Mouse (Mus musculus) neutrophil, adult 5-6 weeks (primary cell): ENCODE data around the gene Oxct2b. TPM values are rescaled to one million over a fixed set of nuclear protein-coding genes. Genes with fewer than 3 reads are reported as not detected.

ENCODE experiments used
- total RNA-seq: library from RNA; stranded (forward); fragments of 200-1000 nt; gene quantifications from 2 replicates; pipeline ENCODE4 v1.2.3, GENCODE M21; 2017

Gene Oxct2b
- total RNA-seq, 1 experiment from 2014 or later = not detected

Other genes starting within 250 kb of the Oxct2b start
- gene Cap1, start 230.2 kb upstream of the Oxct2b start, total RNA-seq = 707 and 737 TPM in 2 replicates
- gene Mfsd2a, start 155.1 kb upstream of the Oxct2b start, total RNA-seq = 0.58 and 0.86 TPM in 2 replicates
- gene Mycl, start 120.6 kb upstream of the Oxct2b start, total RNA-seq = 0.37 and 0.70 TPM in 2 replicates
- gene Trit1, start 99.7 kb upstream of the Oxct2b start, total RNA-seq = 23.5 and 35.2 TPM in 2 replicates
- not detected in 2 replicates for gene Bmp8b, start 11.1 kb upstream of the Oxct2b start, total RNA-seq
- gene Ppie, start 23.7 kb downstream of the Oxct2b start, total RNA-seq = 18.6 and 22.6 TPM in 2 replicates
- gene Hpcal4, start 67.0 kb downstream of the Oxct2b start, total RNA-seq = not detected in 2 replicates
- not detected in 2 replicates for gene Nt5c1a, start 85.2 kb downstream of the Oxct2b start, total RNA-seq
- not detected in 2 replicates for gene Heyl, start 117.3 kb downstream of the Oxct2b start, total RNA-seq
- 34.4 and 40.0 TPM in 2 replicates for gene Pabpc4, start 146.1 kb downstream of the Oxct2b start, total RNA-seq
- gene Oxct2a, start 207.4 kb downstream of the Oxct2b start, total RNA-seq = not detected in 2 replicates
- gene Bmp8a, start 227.0 kb downstream of the Oxct2b start, total RNA-seq = not detected in 2 replicates